Mouse (Mus musculus) forebrain, embryonic 14.5 days (tissue): ENCODE results near the gene Nbas. TPM values are rescaled to one million over a fixed set of nuclear protein-coding genes. Genes with fewer than 3 reads are reported as not detected.
A peak's percentile ranks its signal among the peaks of the same experiment; 100 is the strongest.

Experiments
- ATAC-seq: fragments of 200-750 bp; cut with Nextera tagmentation; 2 replicates; pipeline ENCODE4 v1.8.0; 2017; ENCODE audit warnings: mild to moderate bottlenecking, moderate library complexity
- DNase-seq: peaks from one replicate; pipeline ENCODE4 v3.0.0-alpha.2; 2015; ENCODE audit warnings: low spot score
- H3K27ac ChIP-seq: fragments of 300-500 bp; sonication (generic); 2 replicates; pipeline ENCODE4 v1.5.1; 2014; ENCODE audit warnings: low read depth, mild to moderate bottlenecking, control low read depth, low read length, moderate library complexity
- H3K27me3 ChIP-seq: fragments of 300-500 bp; sonication (generic); replicated peaks from 2 replicates; pipeline ENCODE4 v1.6.1; 2014; ENCODE audit warnings: low read length, control low read depth, mixed read lengths; ENCODE audit not compliant: control insufficient read depth, insufficient read depth
- H3K36me3 ChIP-seq: fragments of 300-500 bp; sonication (generic); 2 replicates; pipeline ENCODE4 v1.6.1; 2014; ENCODE audit warnings: low read length, control low read depth; ENCODE audit not compliant: control insufficient read depth, insufficient read depth
- H3K4me1 ChIP-seq: fragments of 300-500 bp; sonication (generic); 2 replicates; pipeline ENCODE4 v1.6.1; 2014; ENCODE audit warnings: antibody characterized with exemption, low read length, control low read depth; ENCODE audit not compliant: control insufficient read depth, insufficient read depth
- H3K4me2 ChIP-seq: fragments of 300-500 bp; sonication (generic); 2 replicates; pipeline ENCODE4 v1.6.1; 2014; ENCODE audit warnings: mild to moderate bottlenecking, control low read depth, low read length
- H3K4me3 ChIP-seq: fragments of 300-500 bp; sonication (generic); 2 replicates; pipeline ENCODE4 v1.5.1; 2014; ENCODE audit warnings: low read depth, low read length, control low read depth
- H3K9ac ChIP-seq: fragments of 300-500 bp; sonication (generic); 2 replicates; pipeline ENCODE4 v1.6.1; 2014; ENCODE audit warnings: mild to moderate bottlenecking, low read length, control low read depth, moderate library complexity
- H3K9me3 ChIP-seq: fragments of 300-500 bp; sonication (generic); replicated peaks from 2 replicates; pipeline ENCODE4 v1.6.1; 2016; ENCODE audit warnings: low read length, control low read depth, mixed read lengths; ENCODE audit not compliant: control insufficient read depth
- WGBS: fragments of 180-500 bp; shearing (Covaris S2); extraction: QIAGEN DNeasy Blood & Tissue Kit; methylation state at CpG from one replicate; pipeline ENCODE4 v1.1.7; 2014; 5-methylcytosine and 5-hydroxymethylcytosine counted together
- polyA plus RNA-seq: library from polyadenylated mRNA; unstranded; fragments of >200 nt; fragmentation: Nextera tagmentation; extraction: Ambion mirVana; gene quantifications from 2 replicates; pipeline ENCODE4 v1.2.1, GENCODE M21; 2014

The Nbas gene
- polyA plus RNA-seq, 1 experiment from 2014 or later, result 11.8 TPM

DNA sequence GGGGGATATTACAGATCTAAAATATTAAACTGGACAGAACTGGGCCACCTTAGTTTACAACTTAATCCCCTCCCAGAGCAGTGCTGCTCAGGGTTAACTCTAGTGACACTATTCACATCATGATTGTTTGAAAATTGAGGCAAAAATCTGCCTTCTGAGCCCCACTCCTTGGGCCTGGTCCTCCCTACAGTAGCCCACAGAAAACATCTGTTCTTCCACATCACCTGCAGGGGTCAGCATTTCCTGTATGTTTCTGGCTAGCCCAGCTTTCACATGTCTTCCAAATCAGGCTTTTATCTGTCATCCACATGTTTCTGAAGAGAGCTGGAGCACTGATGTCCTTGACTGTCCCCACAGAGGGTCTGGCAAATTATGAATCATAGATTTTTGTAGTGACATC lies 333.5 kb downstream of the Nbas start:
- Histone ChIP-seq H3K27ac (no peak overlapping the region), H3K27me3 (no peaks in the 10 kb centered on the region), H3K9me3 (no peaks in the 10 kb centered on the region), H3K4me1 (no peaks in the 10 kb centered on the region), H3K9ac (no peak overlapping the region), H3K4me3 (no peak overlapping the region), H3K4me2 (no peak overlapping the region), H3K36me3 (no peaks in the 10 kb centered on the region)
- ATAC-seq (peak; percentile 29), DNase-seq (peak; percentile 56)

DNA sequence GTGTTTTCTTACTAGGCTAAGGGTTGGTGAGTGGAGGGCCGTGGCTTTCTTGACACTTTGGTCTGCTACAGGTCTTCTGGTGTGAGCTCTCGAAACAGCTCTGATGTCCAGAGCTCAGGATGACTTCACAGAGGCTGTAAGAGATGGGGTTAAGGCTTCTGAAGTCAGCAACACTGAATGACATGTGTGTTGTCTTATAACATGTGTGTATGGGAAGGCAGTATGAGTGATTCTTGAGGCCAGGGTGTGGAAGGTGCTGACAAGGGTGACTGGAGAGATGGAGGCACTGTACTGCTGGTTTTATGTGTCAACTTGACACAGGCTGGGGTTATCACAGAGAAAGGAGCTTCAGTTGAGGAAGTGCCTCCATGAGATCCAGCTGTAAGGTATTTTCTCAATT lies 338.1 kb downstream of the Nbas start:
- no peak overlapping the region for H3K4me2 ChIP-seq
- H3K36me3 ChIP-seq, result no peaks in the 10 kb centered on the region
- no peaks in the 10 kb centered on the region for H3K27me3 ChIP-seq
- WGBS, result 70% methylated on average over 2 of the region's 2 CpGs
- H3K4me3 ChIP-seq, result no peak overlapping the region
- H3K9me3 ChIP-seq, result no peaks in the 10 kb centered on the region
- H3K4me1 ChIP-seq, result no peaks in the 10 kb centered on the region
- DNase-seq, result no peak
- no peak overlapping the region for H3K9ac ChIP-seq
- no peak overlapping the region for H3K27ac ChIP-seq
- ATAC-seq, result no peak

DNA sequence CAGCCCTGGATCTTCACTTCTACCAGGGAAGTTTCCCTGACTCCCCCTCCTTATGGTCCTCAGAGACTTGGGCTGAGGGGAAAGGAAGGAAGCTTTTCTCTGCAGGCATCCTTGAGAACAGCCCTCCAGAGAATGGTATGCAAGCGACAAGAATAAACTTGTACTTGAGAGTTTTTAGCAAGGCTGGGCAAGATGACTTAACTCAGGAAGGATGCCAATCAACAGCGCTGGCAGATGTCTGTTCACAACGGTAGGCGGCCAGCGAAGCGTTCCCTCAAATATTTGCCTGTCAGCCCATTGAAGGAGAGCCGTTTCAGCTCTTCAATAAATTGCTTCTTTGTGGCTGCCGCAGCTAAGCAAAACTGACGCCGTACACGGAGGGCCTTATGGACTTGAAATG lies 340.1 kb downstream of the Nbas start:
- Histone ChIP-seq H3K4me3 (no peak overlapping the region), H3K36me3 (no peaks in the 10 kb centered on the region), H3K9ac (no peak overlapping the region), H3K27me3 (no peaks in the 10 kb centered on the region), H3K27ac (no peak overlapping the region), H3K4me1 (peaks cover 3% of the 10 kb centered on the region; the same call in 1 of the 2 replicates), H3K4me2 (no peak overlapping the region), H3K9me3 (no peaks in the 10 kb centered on the region)
- DNase-seq (peak; percentile 33), ATAC-seq (no peak)
- WGBS, result 68% methylated on average over 11 of the region's 11 CpGs

DNA sequence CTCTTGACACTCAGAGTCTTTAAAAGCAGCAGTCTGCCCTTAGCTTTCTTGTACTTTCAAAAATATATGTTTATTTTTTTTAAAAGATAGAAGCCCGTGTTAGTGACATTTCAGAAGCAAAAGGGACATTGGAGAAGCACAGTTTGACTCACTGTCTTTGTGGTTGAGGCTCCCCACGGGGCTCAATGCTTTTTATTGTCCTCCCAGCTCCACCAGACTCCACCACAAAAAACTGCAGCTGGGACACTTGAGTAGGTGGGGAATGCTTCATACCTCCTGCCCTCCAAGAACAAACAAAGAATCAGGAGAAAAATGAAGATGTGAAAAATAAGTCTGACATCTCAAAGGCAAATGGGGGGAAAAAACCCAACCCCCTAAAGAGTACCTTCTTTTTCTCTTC lies 344.1 kb downstream of the Nbas start:
- Histone ChIP-seq H3K9ac (no peak overlapping the region), H3K27ac (no peak overlapping the region), H3K4me3 (no peak overlapping the region), H3K4me2 (no peak overlapping the region), H3K9me3 (no peaks in the 10 kb centered on the region), H3K36me3 (no peaks in the 10 kb centered on the region), H3K27me3 (no peaks in the 10 kb centered on the region), H3K4me1 (peaks cover 3% of the 10 kb centered on the region; the same call in 1 of the 2 replicates)
- no peak for ATAC-seq
- DNase-seq, result no peak
- 13% methylated on average over 2 of the region's 2 CpGs for WGBS

DNA sequence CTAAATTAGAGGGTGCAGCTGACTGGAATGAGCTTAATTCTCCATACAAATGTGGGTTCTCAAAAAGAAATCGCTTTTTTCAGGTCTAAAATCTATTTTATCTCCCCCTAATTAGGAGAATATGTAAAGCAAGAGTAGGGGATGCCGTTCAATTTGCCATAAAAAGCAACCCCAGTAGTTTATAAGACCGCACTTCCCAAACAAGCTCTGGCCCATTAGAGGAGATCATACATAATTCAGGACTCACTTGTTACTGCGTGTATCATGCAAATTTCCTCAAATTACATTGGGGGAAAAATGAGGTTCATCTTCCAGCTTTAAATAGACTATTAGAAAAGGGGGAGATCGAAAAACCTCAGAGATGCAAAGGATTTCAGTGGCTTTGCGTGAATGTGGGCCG lies 346.7 kb downstream of the Nbas start:
- Histone ChIP-seq H3K27me3 (no peaks in the 10 kb centered on the region), H3K4me3 (no peak overlapping the region), H3K9ac (no peak overlapping the region), H3K4me2 (no peak overlapping the region), H3K27ac (no peak overlapping the region), H3K9me3 (no peaks in the 10 kb centered on the region), H3K36me3 (no peaks in the 10 kb centered on the region), H3K4me1 (peaks cover 3% of the 10 kb centered on the region; the same call in 1 of the 2 replicates)
- 29% methylated on average over 7 of the region's 7 CpGs for WGBS
- peak; percentile 54; the same call in 1 of the 2 replicates for ATAC-seq
- DNase-seq, result peak; percentile 23

DNA sequence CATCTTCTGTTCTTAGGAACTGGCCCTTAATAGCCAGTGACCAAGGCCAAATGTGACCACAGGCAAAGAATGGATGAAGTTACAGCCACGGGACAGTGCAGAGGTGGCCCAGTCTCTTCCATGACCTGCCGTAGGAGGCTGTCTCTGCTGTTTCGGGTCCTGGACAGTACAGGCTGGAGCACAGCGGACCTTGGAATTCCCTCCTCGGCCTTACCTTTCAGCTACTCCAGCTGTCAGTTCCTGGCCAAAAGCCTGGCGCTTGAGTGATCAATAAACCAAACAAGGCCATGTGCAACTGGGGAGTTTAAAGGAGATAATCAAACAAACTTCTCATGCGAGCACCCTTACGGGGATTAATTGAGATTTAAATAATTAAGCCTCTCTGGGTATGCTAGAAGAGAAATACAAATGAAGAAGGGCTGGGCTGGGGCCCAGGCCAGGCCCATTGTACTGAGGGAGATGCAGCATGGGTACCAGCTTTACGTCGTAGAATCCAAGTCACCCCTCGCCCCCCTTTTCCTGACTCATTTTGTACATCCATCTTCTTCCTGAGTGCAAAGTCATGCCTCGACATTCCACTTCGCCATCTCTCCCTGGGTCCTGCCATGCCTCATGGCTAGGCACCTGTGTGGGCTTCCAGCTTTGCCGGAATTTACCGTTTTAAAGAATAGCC lies 353.4 kb downstream of the Nbas start:
- 64% methylated on average over 15 of the region's 15 CpGs for WGBS
- Histone ChIP-seq H3K4me1 (no peaks in the 10 kb centered on the region), H3K9me3 (no peaks in the 10 kb centered on the region), H3K4me3 (no peak overlapping the region), H3K4me2 (no peak overlapping the region), H3K36me3 (no peaks in the 10 kb centered on the region), H3K27me3 (no peaks in the 10 kb centered on the region), H3K9ac (no peak overlapping the region), H3K27ac (no peak overlapping the region)
- no peak for ATAC-seq
- DNase-seq, result no peak

DNA sequence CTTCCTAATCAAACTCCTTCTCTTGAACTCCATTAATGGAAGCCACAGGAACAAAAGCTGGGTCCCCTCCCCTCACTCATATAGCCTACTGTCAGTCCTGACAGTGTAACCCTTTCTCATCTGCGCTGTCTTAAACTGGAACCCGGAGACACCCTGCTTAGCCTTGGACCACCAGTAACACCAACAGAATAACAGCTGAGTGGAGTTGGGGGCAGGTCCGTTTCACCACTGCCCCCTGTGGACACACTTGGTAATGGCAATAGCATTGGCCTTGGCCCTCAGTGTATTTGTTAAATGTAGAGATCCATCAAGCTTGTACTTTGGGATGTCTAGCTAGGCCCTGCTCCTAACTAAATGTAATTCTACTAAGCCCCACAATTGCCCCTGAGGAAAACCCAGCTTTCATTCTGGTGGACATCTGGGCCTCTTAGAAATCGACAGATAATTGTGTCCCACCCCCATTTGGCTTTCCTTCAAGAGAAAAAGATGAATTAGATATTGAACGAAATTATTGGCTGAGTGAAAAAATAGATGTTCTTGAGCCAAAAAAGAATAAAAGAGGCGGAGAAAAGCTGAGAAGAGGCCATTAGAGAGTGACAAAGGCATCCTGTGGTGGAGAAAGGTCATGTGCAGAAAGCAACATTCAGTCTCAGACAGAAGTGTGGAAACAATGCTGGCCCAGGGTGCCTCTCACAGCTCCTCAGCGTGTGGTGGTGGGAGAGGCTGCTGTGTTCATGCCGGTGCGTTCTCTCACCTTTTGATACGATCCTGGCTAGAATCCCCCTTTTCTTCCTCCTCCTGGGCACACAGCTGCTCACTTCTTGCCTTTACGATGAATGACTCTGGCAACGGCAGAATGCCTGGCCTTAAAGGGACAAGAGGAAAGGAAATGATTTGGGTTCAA lies 358.1 kb downstream of the Nbas start:
- Histone ChIP-seq H3K4me2 (no peak overlapping the region), H3K27me3 (no peaks in the 10 kb centered on the region), H3K9me3 (no peaks in the 10 kb centered on the region), H3K9ac (no peak overlapping the region), H3K4me1 (no peaks in the 10 kb centered on the region), H3K36me3 (no peaks in the 10 kb centered on the region), H3K4me3 (no peak overlapping the region), H3K27ac (no peak overlapping the region)
- peak; percentile 53 for DNase-seq
- ATAC-seq, result peak; percentile 74
- 27% methylated on average over 12 of the region's 12 CpGs for WGBS
